Mouse (Mus musculus) mouse trophoblast stem cell (cell line): ENCODE measurements around the gene Spata31d1b.
"Not testable (repeated sequence)": the region's sequence is repeated elsewhere in the genome, so short reads cannot be mapped to it uniquely, and the experiment has no call there.

Experiments
- in situ Hi-C, 2 experiments: fragments of 300-500 bp; cut with MseI, MboI; formaldehyde crosslinking; loops; 2 replicates in 1 of 2; 3 replicates in 1 of 2; pipeline ENCODE4 v1.15.1; 2025

Gene Spata31d1b

DNA sequence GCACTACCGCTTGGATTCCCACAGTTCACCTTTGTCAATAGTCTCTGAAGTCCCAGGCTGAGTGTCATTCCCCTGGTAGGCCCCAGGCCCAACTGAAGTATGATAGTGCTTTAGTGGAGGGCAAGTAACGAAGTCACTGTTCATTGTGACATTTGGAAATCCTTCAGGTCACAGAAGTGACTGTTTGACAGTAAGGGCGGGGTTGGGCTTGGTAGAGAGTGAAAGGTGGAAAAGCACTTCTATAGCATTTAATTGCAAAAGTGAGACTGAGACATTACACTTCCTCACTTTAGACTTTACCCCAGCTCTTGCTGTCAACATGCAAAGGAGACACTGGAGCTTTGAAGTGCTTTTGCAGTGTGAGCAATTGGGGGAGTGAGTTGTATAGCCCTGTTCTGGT, 18.1 kb upstream of the Spata31d1b start, which contains the start of gene 4921517D22Rik:
Gene 4921517D22Rik (minus strand): TSS at position 101 of the 400 bp plus-strand sequence.
- in situ Hi-C loops: no loop called here

GRCm38 (mm10) chr13:59695781-59696180, 16.3 kb upstream of the Spata31d1b start:
- in situ Hi-C loops: no loop called here

- in situ Hi-C loops: no loop called here
Observed at GRCm38 (mm10) chr13:59699131-59699530, 13.0 kb upstream of the Spata31d1b start.

- in situ Hi-C loops: not testable (repeated sequence)
Observed at GRCm38 (mm10) chr13:59700137-59700536, 11.9 kb upstream of the Spata31d1b start.

GRCm38 (mm10) chr13:59703514-59703913, 8.6 kb upstream of the Spata31d1b start:
- in situ Hi-C loops: no loop called here

GRCm38 (mm10) chr13:59704562-59704961, 7.5 kb upstream of the Spata31d1b start:
- in situ Hi-C loops: no loop called here

GRCm38 (mm10) chr13:59710230-59710629, 1.9 kb upstream of the Spata31d1b start, which contains the start of gene Spata31d1a:
Gene Spata31d1a, minus strand, starts transcription at chr13:59710330.
- in situ Hi-C loops: no loop called here

GRCm38 (mm10) chr13:59713710-59714109, 1.6 kb downstream of the Spata31d1b start:
- in situ Hi-C loops: no loop called here

GRCm38 (mm10) chr13:59718857-59719440, 6.9 kb downstream of the Spata31d1b start:
- in situ Hi-C loops: not testable (repeated sequence)

GRCm38 (mm10) chr13:59719475-59719874, 7.4 kb downstream of the Spata31d1b start:
- in situ Hi-C loops: no loop called here

DNA sequence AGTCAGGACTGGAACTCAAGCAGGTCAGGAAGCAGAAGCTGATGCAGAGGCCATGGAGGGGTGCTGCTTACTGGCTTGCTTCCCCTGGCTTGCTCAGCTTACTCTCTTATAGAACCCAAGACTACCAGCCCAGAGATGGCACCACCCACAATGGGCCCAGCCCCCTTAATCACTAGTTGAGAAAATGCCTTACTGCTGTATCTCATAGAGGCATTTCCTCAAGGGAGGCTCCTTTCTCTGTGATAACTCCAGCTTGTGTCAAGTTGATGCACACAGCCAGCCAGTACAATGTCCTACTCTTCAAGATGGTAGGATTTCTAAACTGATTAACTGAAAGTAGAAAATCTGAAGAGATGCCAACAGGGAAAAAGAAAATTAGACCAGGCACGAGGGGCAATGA, 10.0 kb downstream of the Spata31d1b start:
- in situ Hi-C loops: not testable (repeated sequence)

GRCm38 (mm10) chr13:59726139-59726867, 14.2 kb downstream of the Spata31d1b start:
- in situ Hi-C loops: no loop called here

DNA sequence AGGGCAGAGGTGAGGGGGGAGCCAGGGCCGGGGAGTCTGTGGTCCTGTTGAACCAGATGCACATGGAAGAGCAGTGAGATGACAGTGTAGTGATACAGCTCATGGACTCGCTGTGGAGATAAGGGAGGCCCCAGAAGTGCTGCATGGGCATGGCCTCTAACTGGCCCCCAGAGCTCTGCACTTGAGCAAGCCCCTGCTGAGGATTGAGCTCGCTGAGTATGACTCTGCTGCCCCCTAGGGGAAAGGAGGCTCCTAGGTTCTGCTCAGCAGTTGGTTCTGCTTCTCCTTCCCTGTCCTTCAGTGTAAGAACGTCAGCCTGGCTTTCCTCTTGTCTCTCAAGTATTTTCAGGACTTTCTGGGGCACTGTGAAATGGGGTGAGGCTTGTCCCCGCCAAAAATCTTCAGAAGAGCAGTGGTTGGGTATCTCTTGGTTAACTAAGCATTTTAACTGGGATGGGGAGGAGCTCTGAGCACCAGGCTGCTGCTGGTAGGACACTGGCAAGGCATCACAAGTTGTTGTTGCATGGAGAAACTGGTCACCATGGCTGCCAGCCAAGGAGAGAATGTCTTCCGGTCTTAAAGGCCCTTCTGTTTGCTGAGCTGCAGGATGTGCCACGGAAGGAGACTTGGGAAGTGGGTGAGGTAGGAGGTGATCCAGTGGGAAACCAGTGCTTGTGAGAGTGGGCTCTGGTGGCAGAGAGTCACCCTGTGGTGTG, 16.5 kb downstream of the Spata31d1b start:
- in situ Hi-C loops: no loop called here

DNA sequence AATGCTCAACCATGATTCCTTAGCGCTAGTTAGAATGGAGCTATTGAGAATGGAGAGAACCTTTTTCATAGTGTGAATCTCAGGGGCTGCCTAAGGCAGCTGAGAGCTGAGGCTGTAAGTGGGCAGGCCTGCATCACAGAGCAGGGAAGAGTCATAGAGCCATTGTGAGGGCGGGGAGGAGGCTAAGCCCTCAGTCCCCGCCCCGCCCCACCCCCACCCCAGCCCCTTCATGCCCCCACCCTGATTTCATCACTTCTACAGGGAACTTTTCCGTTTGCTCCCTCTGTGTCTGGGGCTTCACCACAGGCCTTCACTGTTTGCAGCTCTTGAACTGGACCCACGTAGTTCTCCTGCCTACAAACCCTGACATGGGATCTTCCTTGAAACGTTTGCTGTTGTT, 19.6 kb downstream of the Spata31d1b start, which contains the start of gene Spata31d1d:
Gene Spata31d1d (minus strand): TSS at position 101 of the 400 bp plus-strand sequence.
- in situ Hi-C loops: no loop called here

- in situ Hi-C loops: no loop called here
Observed at GRCm38 (mm10) chr13:59733936-59734335, 21.9 kb downstream of the Spata31d1b start.

DNA sequence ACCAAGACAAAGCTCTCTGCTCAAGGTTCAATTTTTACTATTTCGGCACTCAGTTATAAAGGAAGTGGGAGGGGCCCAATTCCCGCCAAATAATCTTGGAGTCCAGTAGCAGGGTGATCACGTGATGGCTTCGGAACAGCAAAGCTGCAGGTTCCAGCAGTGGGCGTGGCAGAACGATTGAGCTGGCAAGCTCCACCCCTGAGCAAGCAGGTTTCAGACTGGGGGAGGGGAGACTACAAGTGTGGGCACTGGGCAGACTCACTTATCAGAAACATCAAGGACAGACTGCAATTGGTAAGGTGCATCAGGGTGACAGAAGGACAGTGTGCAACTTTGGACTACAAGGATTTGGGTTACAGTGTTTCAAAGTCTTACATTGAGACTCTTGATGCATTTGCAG, 22.3 kb downstream of the Spata31d1b start:
- in situ Hi-C loops: not testable (repeated sequence)

DNA sequence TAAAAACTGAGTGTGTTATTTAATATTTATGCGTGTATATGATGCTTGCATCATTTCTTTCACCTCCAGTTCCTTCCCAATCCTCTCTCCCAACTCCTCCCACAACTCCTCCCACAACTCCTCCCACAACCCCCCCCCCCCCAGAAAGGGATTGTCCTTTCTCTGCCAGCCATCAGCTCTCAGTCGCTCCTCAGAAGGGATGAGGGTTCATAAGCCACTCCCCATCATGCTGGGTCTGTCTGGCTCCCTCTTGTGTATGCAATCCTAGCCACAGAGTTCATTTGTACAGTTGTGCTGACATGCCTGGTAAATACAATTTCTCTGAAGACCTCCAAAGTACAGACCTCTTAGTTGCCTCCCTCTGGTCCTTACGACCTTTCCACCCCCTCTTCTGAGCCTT, 23.1 kb downstream of the Spata31d1b start:
- in situ Hi-C loops: no loop called here

DNA sequence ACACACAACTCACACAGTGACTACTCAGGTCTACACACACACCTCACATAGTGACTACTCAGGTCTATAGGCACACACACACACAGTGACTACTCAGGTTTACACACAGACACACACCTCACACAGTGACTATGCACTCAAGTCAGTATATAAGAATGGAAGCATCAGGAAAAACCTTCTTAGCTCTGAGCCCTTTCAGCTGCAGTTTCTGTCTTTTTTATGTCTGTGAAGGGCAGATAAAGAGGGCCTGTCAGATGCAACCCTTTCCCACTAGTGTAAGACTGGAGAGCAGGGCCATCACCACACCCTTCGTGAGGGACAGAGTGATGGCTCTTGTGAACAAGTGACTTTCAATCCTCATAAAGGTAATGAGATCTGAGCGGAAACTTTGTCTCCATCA, 26.4 kb downstream of the Spata31d1b start:
- in situ Hi-C loops: no loop called here

DNA sequence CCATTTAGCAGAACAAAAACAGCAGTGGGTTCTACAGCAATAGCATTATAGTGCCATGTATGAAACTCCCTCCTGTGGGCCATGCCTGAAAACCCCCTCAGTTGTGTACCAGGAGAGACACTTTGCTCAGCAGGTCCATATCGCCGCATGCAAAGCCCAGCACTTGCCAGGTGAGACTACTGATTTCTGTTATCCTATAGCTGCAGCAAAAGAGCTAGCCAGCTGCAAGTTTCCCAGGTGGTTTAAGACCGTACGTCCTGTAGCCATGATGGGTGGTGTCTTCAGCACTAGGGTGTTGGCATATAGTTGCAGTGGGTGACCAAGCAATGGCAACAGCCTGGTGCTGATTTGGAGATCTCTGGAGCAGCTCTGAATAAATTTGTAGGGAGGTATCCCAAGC, 27.3 kb downstream of the Spata31d1b start:
- in situ Hi-C loops: no loop called here

DNA sequence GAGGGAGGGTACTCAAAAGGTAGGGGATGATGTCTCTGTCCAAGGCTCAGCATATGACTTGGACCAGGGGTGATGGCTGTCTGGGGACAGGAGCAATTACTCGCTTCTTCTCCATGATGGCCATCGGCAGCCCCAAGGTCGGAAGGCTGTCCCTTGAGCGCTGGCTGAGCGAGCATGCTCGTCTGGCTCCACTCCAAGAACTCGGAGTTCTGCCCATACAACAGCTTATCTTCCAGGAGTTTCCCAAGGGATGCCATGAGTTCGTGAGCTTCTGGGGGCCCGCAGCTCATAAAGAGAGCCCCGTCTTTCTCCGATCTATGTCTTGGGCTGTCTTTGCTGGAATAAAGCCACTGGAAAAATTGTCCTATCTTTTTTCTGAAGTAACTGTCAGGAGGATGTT, 29.0 kb downstream of the Spata31d1b start:
- in situ Hi-C loops: no loop called here

DNA sequence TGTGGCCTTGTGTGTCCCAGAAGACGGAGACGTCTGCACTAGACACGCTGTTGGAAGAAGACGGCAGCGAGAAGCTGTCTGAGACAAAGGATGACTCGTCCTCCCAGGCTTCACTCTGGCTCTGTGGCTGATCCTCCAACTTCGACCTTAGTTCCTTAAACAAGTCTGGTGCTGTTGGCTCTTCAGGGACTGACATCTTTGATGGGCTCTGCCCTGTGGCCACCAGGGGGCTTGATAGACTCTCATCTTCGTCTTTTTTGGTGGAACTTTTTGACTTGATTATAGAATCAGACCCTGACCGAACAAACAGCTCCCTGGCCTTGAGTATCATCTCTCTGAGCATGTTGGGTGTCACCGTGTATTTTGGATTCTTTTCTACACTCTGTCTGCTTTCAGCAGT, 29.6 kb downstream of the Spata31d1b start:
- in situ Hi-C loops: no loop called here

GRCm38 (mm10) chr13:59745462-59745861, 33.4 kb downstream of the Spata31d1b start:
- in situ Hi-C loops: no loop called here
